ENCODE assay signal across 26 mouse cellular contexts in the genomic region with DNA sequence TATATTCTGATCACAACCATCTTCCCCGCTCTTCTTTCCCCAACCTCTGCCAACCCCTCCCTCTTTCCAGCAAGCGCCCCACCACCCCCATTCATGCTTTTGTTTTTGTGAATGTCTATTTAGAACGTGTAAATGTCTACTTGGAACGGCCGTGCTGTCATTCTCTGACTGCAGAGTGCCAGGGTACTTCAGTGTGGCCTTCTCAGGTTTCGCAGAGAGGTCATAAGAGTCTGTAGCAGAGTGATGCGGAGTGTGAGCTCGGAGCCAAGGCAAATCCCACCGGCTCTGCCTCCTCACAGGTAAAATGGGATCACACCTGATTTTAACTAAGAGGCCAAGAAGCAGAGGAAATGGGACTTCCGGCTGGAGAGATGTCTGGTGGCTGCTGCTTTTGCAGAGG. TPM values are rescaled to one million over a fixed set of nuclear protein-coding genes. Genes with fewer than 3 reads are reported as not detected.
DNase-seq lines count a peak whose midpoint lies in the region; ATAC-seq and TF ChIP-seq lines count a peak whose summit lies in the region.
"Had no signal": no experiment of that assay in that cellular context is flagged by ENCODE, and none has a peak within 500 bp of the region (broad histone marks: within the 10 kb centered on the region; RNA-seq: fewer than 3 reads in every experiment).

No protein-coding gene starts in this region.

- no peak overlapping the region for H3K4me3 ChIP-seq in forebrain, embryonic 14.5 days (ENCODE audit: low read depth, low read length)
- H3K4me3 ChIP-seq in forebrain, embryonic 16.5 days (replicated peaks; ENCODE audit: low read length): no peak overlapping the region
- H3K4me3 ChIP-seq in limb, embryonic 14.5 days (replicated peaks; ENCODE audit: low read length): no peak overlapping the region
- H3K4me3 ChIP-seq in limb, embryonic 10.5 days: no peak overlapping the region
- no peak overlapping the region for H3K4me3 ChIP-seq in embryonic facial prominence, embryonic 10.5 days
- H3K4me3 ChIP-seq: embryonic facial prominence, embryonic 12.5 days; embryonic facial prominence, embryonic 15.5 days; forebrain, embryonic 15.5 days; hindbrain, embryonic 10.5 days; hindbrain, embryonic 13.5 days; intestine, embryonic 15.5 days had no signal

- no peak overlapping the region for H3K27ac ChIP-seq in forebrain, embryonic 14.5 days (ENCODE audit: low read depth, low read length)
- H3K27ac ChIP-seq in forebrain, embryonic 16.5 days (ENCODE audit: low read length): no peak overlapping the region
- 0 out of 2 replicates have a peak overlapping the region, but pooled peaks have one; percentile 9 for H3K27ac ChIP-seq in limb, embryonic 14.5 days (replicated peaks; ENCODE audit: low read depth, low read length)
- H3K27ac ChIP-seq in limb, embryonic 10.5 days: no peak overlapping the region
- H3K27ac ChIP-seq in embryonic facial prominence, embryonic 10.5 days (replicated peaks): no peak overlapping the region
- H3K27ac ChIP-seq: embryonic facial prominence, embryonic 12.5 days; embryonic facial prominence, embryonic 15.5 days; forebrain, embryonic 15.5 days; hindbrain, embryonic 10.5 days; hindbrain, embryonic 13.5 days had no signal

- no peak for TF ChIP-seq POLR2A in limb, embryonic 14.5 days (IDR thresholded peaks at IDR 0.05; ENCODE audit: borderline replicate concordance, extremely low read depth, insufficient read depth, insufficient read length)

- DNase-seq in forebrain, embryonic 14.5 days (ENCODE audit: low spot score): peak; percentile 22
- no peak for DNase-seq in limb, embryonic 14.5 days (ENCODE audit: low spot score)
- DNase-seq in limb, embryonic 10.5 days (ENCODE audit: low spot score): no peak
- DNase-seq in Muller cell, postnatal 12 days (ENCODE audit: inconsistent ontology term): peak; percentile 39
- DNase-seq in embryonic facial prominence, embryonic 10.5 days (ENCODE audit: low spot score): peak; percentile 28
- no peak for DNase-seq in thymus, postnatal 36 days
- no peak for DNase-seq in kidney, adult 8-10 months
- DNase-seq: adrenal gland, adult 2 months; adrenal gland, postnatal 14 days; cerebellum, adult 11-12 months; cerebellum, adult 8-10 months; cerebellum, postnatal 10 days; cerebellum, postnatal 36 days; embryo, embryonic 11 days; heart, adult 11 months; heart, postnatal 36 days had no signal

- WGBS in forebrain, embryonic 14.5 days: 40% methylated on average over 10 of the region's 10 CpGs
- WGBS in forebrain, embryonic 16.5 days: 34% methylated on average over 10 of the region's 10 CpGs
- WGBS in limb, embryonic 14.5 days: 41% methylated on average over 10 of the region's 10 CpGs
- 63% methylated on average over 10 of the region's 10 CpGs for WGBS in limb, embryonic 10.5 days
- WGBS in embryonic facial prominence, embryonic 10.5 days: 60% methylated on average over 10 of the region's 10 CpGs

- no peak overlapping the region for H3K4me2 ChIP-seq in forebrain, embryonic 14.5 days (ENCODE audit: low read length)
- H3K4me2 ChIP-seq in forebrain, embryonic 16.5 days (ENCODE audit: low read length): no peak overlapping the region
- no peak overlapping the region for H3K4me2 ChIP-seq in limb, embryonic 14.5 days (replicated peaks; ENCODE audit: low read depth, low read length, severe bottlenecking)
- H3K4me2 ChIP-seq: embryonic facial prominence, embryonic 12.5 days; embryonic facial prominence, embryonic 15.5 days; forebrain, embryonic 15.5 days; heart, embryonic 11.5 days; hindbrain, embryonic 13.5 days; intestine, embryonic 15.5 days had no signal

- no peaks in the 10 kb centered on the region for H3K36me3 ChIP-seq in forebrain, embryonic 14.5 days (ENCODE audit: control insufficient read depth, insufficient read depth, low read length)
- H3K36me3 ChIP-seq in forebrain, embryonic 16.5 days (ENCODE audit: control insufficient read depth, insufficient read depth): no peaks in the 10 kb centered on the region
- no peaks in the 10 kb centered on the region; the same call in 1 of the 2 replicates for H3K36me3 ChIP-seq in limb, embryonic 14.5 days (ENCODE audit: control insufficient read depth, insufficient read depth, low read length)
- H3K36me3 ChIP-seq in limb, embryonic 10.5 days: peaks cover 3% of the 10 kb centered on the region; the same call in 1 of the 2 replicates
- H3K36me3 ChIP-seq in embryonic facial prominence, embryonic 10.5 days (replicated peaks): no peaks in the 10 kb centered on the region
- H3K36me3 ChIP-seq: embryonic facial prominence, embryonic 12.5 days; embryonic facial prominence, embryonic 15.5 days; forebrain, embryonic 15.5 days; hindbrain, embryonic 13.5 days; intestine, embryonic 15.5 days had no signal

- H3K9me3 ChIP-seq in forebrain, embryonic 14.5 days (replicated peaks; ENCODE audit: control insufficient read depth, low read length): no peaks in the 10 kb centered on the region
- H3K9me3 ChIP-seq in forebrain, embryonic 16.5 days (ENCODE audit: control insufficient read depth, low read length): 0 out of 2 replicates have a peak, but pooled peaks cover 3% of the 10 kb centered on the region
- H3K9me3 ChIP-seq in limb, embryonic 14.5 days (ENCODE audit: control insufficient read depth, low read length): peaks cover 13% of the 10 kb centered on the region; the same call in 1 of the 2 replicates
- H3K9me3 ChIP-seq in limb, embryonic 10.5 days (replicated peaks): no peaks in the 10 kb centered on the region
- peaks cover 6% of the 10 kb centered on the region; the same call in 1 of the 2 replicates for H3K9me3 ChIP-seq in embryonic facial prominence, embryonic 10.5 days
- H3K9me3 ChIP-seq: embryonic facial prominence, embryonic 15.5 days; forebrain, embryonic 15.5 days; hindbrain, embryonic 13.5 days; intestine, embryonic 15.5 days had no signal

- H3K27me3 ChIP-seq in forebrain, embryonic 14.5 days (replicated peaks; ENCODE audit: control insufficient read depth, insufficient read depth, low read length): no peaks in the 10 kb centered on the region
- no peaks in the 10 kb centered on the region for H3K27me3 ChIP-seq in forebrain, embryonic 16.5 days (replicated peaks; ENCODE audit: control insufficient read depth, insufficient read depth, low read length)
- H3K27me3 ChIP-seq in limb, embryonic 14.5 days (ENCODE audit: control insufficient read depth, insufficient read depth, low read length): no peaks in the 10 kb centered on the region
- no peaks in the 10 kb centered on the region for H3K27me3 ChIP-seq in limb, embryonic 10.5 days (ENCODE audit: low read depth, poor library complexity, severe bottlenecking)
- peaks cover 4% of the 10 kb centered on the region for H3K27me3 ChIP-seq in embryonic facial prominence, embryonic 10.5 days (replicated peaks; ENCODE audit: low read depth, poor library complexity, severe bottlenecking)
- H3K27me3 ChIP-seq: embryonic facial prominence, embryonic 15.5 days; forebrain, embryonic 15.5 days; intestine, embryonic 15.5 days; Patski had no signal

- H3K9ac ChIP-seq in forebrain, embryonic 14.5 days (ENCODE audit: low read length): no peak overlapping the region
- no peak overlapping the region for H3K9ac ChIP-seq in forebrain, embryonic 16.5 days (replicated peaks; ENCODE audit: low read depth, low read length)
- no peak overlapping the region for H3K9ac ChIP-seq in limb, embryonic 14.5 days (ENCODE audit: low read depth, low read length, severe bottlenecking)
- H3K9ac ChIP-seq: embryonic facial prominence, embryonic 12.5 days; embryonic facial prominence, embryonic 15.5 days; forebrain, embryonic 15.5 days; hindbrain, embryonic 13.5 days; intestine, embryonic 15.5 days had no signal

- no peaks in the 10 kb centered on the region for H3K4me1 ChIP-seq in forebrain, embryonic 14.5 days (ENCODE audit: control insufficient read depth, insufficient read depth, low read length)
- peaks cover 8% of the 10 kb centered on the region for H3K4me1 ChIP-seq in forebrain, embryonic 16.5 days (replicated peaks; ENCODE audit: control insufficient read depth, insufficient read depth, low read length)
- H3K4me1 ChIP-seq in limb, embryonic 14.5 days (ENCODE audit: control insufficient read depth, insufficient read depth, low read length): no peaks in the 10 kb centered on the region
- peaks cover 18% of the 10 kb centered on the region for H3K4me1 ChIP-seq in limb, embryonic 10.5 days
- peaks cover 29% of the 10 kb centered on the region for H3K4me1 ChIP-seq in embryonic facial prominence, embryonic 10.5 days
- H3K4me1 ChIP-seq: hindbrain, embryonic 13.5 days; intestine, embryonic 15.5 days had no signal

- no peak for ATAC-seq in forebrain, embryonic 14.5 days
- ATAC-seq in forebrain, embryonic 16.5 days: no peak
- ATAC-seq in limb, embryonic 14.5 days (ENCODE audit: low FRiP score, low read depth): no peak
- ATAC-seq: forebrain, embryonic 15.5 days; hindbrain, embryonic 16.5 days; intestine, embryonic 15.5 days; Patski had no signal

RNA-seq across cellular contexts. Expression of gene Sync, which starts 11.7 kb away (rescaled TPM):
- 0.14 and 0.24 TPM in 2 replicates for polyA plus RNA-seq in forebrain, embryonic 14.5 days (2014; fragmentation: Nextera tagmentation; extraction: Ambion mirVana)
- 0.31 and 0.38 TPM in 2 replicates for polyA plus RNA-seq in forebrain, embryonic 16.5 days (2015; fragmentation: Nextera tagmentation; extraction: Ambion mirVana)
- polyA plus RNA-seq in limb, embryonic 14.5 days (2012; rRNA removed): 3.9 and 5.3 TPM in 2 replicates
- polyA plus RNA-seq in limb, embryonic 14.5 days (2014; fragmentation: Nextera tagmentation; extraction: Ambion mirVana): 4.6 and 6.1 TPM in 2 replicates
- 0.36 and 0.39 TPM in 2 replicates for polyA plus RNA-seq in limb, embryonic 10.5 days (2016; fragmentation: Nextera tagmentation; extraction: Ambion mirVana)
- 0.48 and 0.71 TPM in 2 replicates for polyA plus RNA-seq in embryonic facial prominence, embryonic 10.5 days (2016; fragmentation: Nextera tagmentation; extraction: Ambion mirVana)

RNA-seq across cellular contexts. Expression of gene Rbbp4, which starts 36.0 kb away (rescaled TPM):
- polyA plus RNA-seq in forebrain, embryonic 14.5 days (2014; fragmentation: Nextera tagmentation; extraction: Ambion mirVana): 428 and 447 TPM in 2 replicates
- polyA plus RNA-seq in forebrain, embryonic 16.5 days (2015; fragmentation: Nextera tagmentation; extraction: Ambion mirVana): 388 and 437 TPM in 2 replicates
- polyA plus RNA-seq in limb, embryonic 14.5 days (2012; rRNA removed): 112 and 128 TPM in 2 replicates
- 331 and 346 TPM in 2 replicates for polyA plus RNA-seq in limb, embryonic 14.5 days (2014; fragmentation: Nextera tagmentation; extraction: Ambion mirVana)
- 561 and 589 TPM in 2 replicates for polyA plus RNA-seq in limb, embryonic 10.5 days (2016; fragmentation: Nextera tagmentation; extraction: Ambion mirVana)
- polyA plus RNA-seq in embryonic facial prominence, embryonic 10.5 days (2016; fragmentation: Nextera tagmentation; extraction: Ambion mirVana): 546 and 560 TPM in 2 replicates

RNA-seq across cellular contexts. Expression of gene Zbtb8os, which starts 36.4 kb away (rescaled TPM):
- polyA plus RNA-seq in forebrain, embryonic 14.5 days (2014; fragmentation: Nextera tagmentation; extraction: Ambion mirVana): 27.7 and 37.1 TPM in 2 replicates
- polyA plus RNA-seq in forebrain, embryonic 16.5 days (2015; fragmentation: Nextera tagmentation; extraction: Ambion mirVana): 25.8 and 26.0 TPM in 2 replicates
- polyA plus RNA-seq in limb, embryonic 14.5 days (2012; rRNA removed): 26.4 and 36.6 TPM in 2 replicates
- polyA plus RNA-seq in limb, embryonic 14.5 days (2014; fragmentation: Nextera tagmentation; extraction: Ambion mirVana): 44.4 TPM in 2 replicates
- polyA plus RNA-seq in limb, embryonic 10.5 days (2016; fragmentation: Nextera tagmentation; extraction: Ambion mirVana): 49.5 and 50.3 TPM in 2 replicates
- polyA plus RNA-seq in embryonic facial prominence, embryonic 10.5 days (2016; fragmentation: Nextera tagmentation; extraction: Ambion mirVana): 49.0 and 49.3 TPM in 2 replicates

RNA-seq across cellular contexts. Expression of gene C77080, which starts 37.9 kb away (rescaled TPM):
- 3.6 and 4.2 TPM in 2 replicates for polyA plus RNA-seq in forebrain, embryonic 14.5 days (2014; fragmentation: Nextera tagmentation; extraction: Ambion mirVana)
- polyA plus RNA-seq in forebrain, embryonic 16.5 days (2015; fragmentation: Nextera tagmentation; extraction: Ambion mirVana): 3.8 and 4.7 TPM in 2 replicates
- polyA plus RNA-seq in limb, embryonic 14.5 days (2012; rRNA removed): 17.1 and 22.5 TPM in 2 replicates
- polyA plus RNA-seq in limb, embryonic 14.5 days (2014; fragmentation: Nextera tagmentation; extraction: Ambion mirVana): 7.6 and 9.2 TPM in 2 replicates
- 4.0 and 4.1 TPM in 2 replicates for polyA plus RNA-seq in limb, embryonic 10.5 days (2016; fragmentation: Nextera tagmentation; extraction: Ambion mirVana)
- 3.3 and 3.5 TPM in 2 replicates for polyA plus RNA-seq in embryonic facial prominence, embryonic 10.5 days (2016; fragmentation: Nextera tagmentation; extraction: Ambion mirVana)

Comparison
In these comparisons a context has a peak if more than half of its experiments do, and no peak if none do; other contexts are left out.
1. DNase-seq: peak in forebrain, embryonic 14.5 days (single experiment), Muller cell, postnatal 12 days (single experiment) and embryonic facial prominence, embryonic 10.5 days (single experiment); none in limb, embryonic 14.5 days (single experiment), limb, embryonic 10.5 days (single experiment), thymus, postnatal 36 days (0 of 2) and kidney, adult 8-10 months (0 of 2).